Mouse (Mus musculus): ENCODE results near the gene Scd4.

- TF ChIP-seq CTCF (IDR thresholded peaks at IDR 0.05; ENCODE audit: insufficient read depth, low read length): no peak
- no peak for TF ChIP-seq POLR2A (IDR thresholded peaks at IDR 0.05; ENCODE audit: borderline replicate concordance, extremely low read depth, low read depth, low read length)
These were observed 47.3 kb upstream of the Scd4 start for GRCm38 (mm10) chr19:44285554-44285953.
